Mouse (Mus musculus) CD4-positive, CD25-positive, alpha-beta regulatory T cell, adult 9 weeks (primary cell): ENCODE results near the gene Csde1. TPM values are rescaled to one million over a fixed set of nuclear protein-coding genes. Genes with fewer than 3 reads are reported as not detected.

Source experiments
- polyA plus RNA-seq: library from polyadenylated mRNA; unstranded; fragments of 100-300 nt; shearing (Covaris generic); gene quantifications from one replicate; pipeline ENCODE4 v1.2.1, GENCODE M21; 2017

The Csde1 gene
- polyA plus RNA-seq: 397 TPM

GRCm38 (mm10) chr3:103020249-103020942, at the start of gene Csde1:
Csde1 (plus strand) TSS chr3:103020426.

GRCm38 (mm10) chr3:102995605-102996321, 24.5 kb upstream of the Csde1 start, which contains the start of gene Sike1:
Sike1 (plus strand) TSS chr3:102995708.

DNA sequence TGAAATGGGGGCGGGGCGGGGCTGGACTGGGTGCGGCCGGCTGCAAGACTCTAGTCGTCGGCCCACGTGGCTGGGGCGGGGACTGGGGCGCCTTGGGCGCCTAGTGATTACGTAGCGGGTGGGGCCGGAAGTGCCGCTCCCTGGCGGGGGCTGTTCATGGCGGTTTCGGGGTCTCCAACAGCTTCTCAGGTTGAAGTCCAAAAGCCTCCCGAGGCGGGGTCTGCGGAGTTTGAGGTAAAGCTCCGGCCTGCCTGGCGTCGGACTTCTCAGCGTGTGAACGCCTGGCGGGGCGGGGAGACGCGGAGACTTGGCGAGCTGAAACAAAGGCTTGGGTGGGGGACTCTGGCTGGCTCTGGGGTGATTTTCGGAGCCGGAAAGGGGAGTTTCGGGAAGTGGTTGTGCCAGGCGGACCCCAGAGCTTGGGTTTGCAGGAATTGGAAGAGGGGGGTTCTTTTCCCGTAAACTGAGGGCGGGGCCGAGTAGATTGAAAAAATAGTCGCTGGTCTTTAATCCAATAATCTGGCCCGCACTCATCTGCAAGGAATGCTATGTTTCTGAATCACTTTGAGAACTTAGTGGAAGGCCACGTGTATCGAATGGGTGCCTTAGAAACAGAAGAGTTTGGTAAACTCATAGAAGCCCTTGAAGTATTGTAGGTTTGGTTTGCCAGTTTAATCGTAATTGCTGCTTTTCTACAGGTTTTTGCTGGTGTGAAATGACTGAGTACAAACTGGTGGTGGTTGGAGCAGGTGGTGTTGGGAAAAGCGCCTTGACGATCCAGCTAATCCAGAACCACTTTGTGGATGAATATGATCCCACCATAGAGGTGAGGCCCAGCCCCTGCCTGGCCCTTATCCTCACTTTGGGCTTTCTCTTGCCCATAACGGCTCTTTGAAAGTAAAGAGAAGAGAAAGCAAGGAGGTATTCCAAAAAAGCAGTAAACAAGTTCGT, 38.3 kb downstream of the Csde1 start, which contains the start of gene Nras:
Gene Nras (plus strand): TSS at position 79 of the 951 bp plus-strand sequence.

GRCm38 (mm10) chr3:103073771-103074170, 53.5 kb downstream of the Csde1 start, which contains the start of gene Ampd1:
Ampd1 (plus strand) TSS chr3:103074014.

DNA sequence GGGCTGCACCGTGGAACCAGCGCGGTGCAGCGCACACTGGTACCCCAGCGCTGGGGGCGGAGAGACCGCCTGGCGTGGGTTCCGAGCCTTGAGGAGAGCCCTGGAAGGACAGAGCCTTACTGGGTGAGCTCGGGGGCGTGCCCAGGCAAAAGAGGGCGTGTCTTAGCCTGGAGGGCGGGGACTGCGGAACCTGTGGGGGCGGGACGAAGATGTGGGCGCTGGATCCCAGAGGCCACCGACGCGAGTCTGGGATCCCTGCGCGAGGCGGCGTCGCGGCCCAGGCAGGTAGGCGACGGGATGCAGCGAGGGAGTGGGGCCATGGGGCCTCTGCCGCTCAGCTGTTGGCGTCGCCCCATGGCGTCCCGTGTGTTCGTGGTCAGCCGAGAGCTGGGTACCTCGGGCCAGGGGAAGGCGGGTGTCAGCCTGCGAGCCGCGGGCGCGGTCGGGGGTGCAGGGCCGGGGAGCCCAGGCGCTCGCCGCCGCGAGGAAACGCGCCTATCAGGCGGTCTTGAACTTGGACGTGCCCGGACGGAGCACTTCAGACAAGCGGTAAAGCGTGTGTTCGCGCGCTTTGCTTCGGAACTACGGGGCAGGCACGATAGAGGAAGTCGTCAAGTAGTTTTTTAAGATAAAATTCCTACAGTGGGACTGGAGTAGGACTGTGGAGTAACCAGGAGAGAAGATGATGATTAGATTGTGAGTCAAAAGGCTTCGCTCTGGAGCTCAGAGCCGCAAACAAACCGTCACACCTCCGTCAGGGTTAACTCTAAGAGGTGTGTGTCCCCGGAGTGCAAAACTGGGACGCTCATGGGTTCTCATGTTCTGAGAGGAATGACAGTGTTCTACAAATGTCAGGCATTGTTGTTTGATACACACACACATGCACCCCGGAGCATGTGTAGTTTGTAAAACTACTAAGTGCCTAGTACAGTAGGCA, 82.5 kb downstream of the Csde1 start, which contains the start of gene Dennd2c:
Gene Dennd2c (plus strand): TSS at position 151 of the 937 bp plus-strand sequence.

Other genes starting within 250 kb of the Csde1 start
- 0.20 TPM for gene Tshb, start 237.7 kb upstream of the Csde1 start, polyA plus RNA-seq
- not detected for gene Sycp1, start 84.3 kb upstream of the Csde1 start, polyA plus RNA-seq
- not detected for gene Nr1h5, start 56.3 kb upstream of the Csde1 start, polyA plus RNA-seq
- gene Sike1, start 24.7 kb upstream of the Csde1 start, polyA plus RNA-seq: 25.2 TPM
- gene Nras, start 37.9 kb downstream of the Csde1 start, polyA plus RNA-seq: 73.3 TPM
- 12.6 TPM for gene Ampd1, start 53.6 kb downstream of the Csde1 start, polyA plus RNA-seq
- 2.0 TPM for gene Dennd2c, start 82.2 kb downstream of the Csde1 start, polyA plus RNA-seq
- gene Bcas2, start 151.2 kb downstream of the Csde1 start, polyA plus RNA-seq: 165 TPM